Mouse (Mus musculus) bone marrow macrophage, adult 2 months (primary cell): ENCODE results near the gene Rasa4. TPM values are rescaled to one million over a fixed set of nuclear protein-coding genes. Genes with fewer than 3 reads are reported as not detected.
A peak's percentile ranks its signal among the peaks of the same experiment; 100 is the strongest.

Experiments used
- H3K27ac ChIP-seq: 2 replicates; pipeline ENCODE4 v1.5.1; 2012; ENCODE audit warnings: low read depth, low read length; ENCODE audit not compliant: insufficient read depth
- H3K4me1 ChIP-seq: 2 replicates; pipeline ENCODE4 v1.6.1; 2012; ENCODE audit warnings: low read length; ENCODE audit not compliant: control insufficient read depth, insufficient read depth
- H3K4me3 ChIP-seq: 2 replicates; pipeline ENCODE4 v1.5.1; 2012; ENCODE audit warnings: mild to moderate bottlenecking, low read length, moderate library complexity; ENCODE audit not compliant: insufficient read depth
- CTCF ChIP-seq: IDR thresholded peaks from 2 replicates; pipeline ENCODE4 v1.5.1; 2012; ENCODE audit warnings: low read depth, mild to moderate bottlenecking, low read length, moderate library complexity
- POLR2A ChIP-seq: IDR thresholded peaks from 2 replicates; pipeline ENCODE4 v1.6.1; 2012; ENCODE audit warnings: mild to moderate bottlenecking, low read depth, low read length, borderline replicate concordance
- polyA plus RNA-seq: library from polyadenylated mRNA; stranded (reverse); fragments of >200 nt; gene quantifications from 2 replicates; pipeline ENCODE4 v1.2.4, GENCODE M21; 2012; ENCODE audit not compliant: missing spikeins, insufficient read depth, insufficient read length

Rasa4 gene
- polyA plus RNA-seq, result 273 and 311 TPM in 2 replicates

DNA sequence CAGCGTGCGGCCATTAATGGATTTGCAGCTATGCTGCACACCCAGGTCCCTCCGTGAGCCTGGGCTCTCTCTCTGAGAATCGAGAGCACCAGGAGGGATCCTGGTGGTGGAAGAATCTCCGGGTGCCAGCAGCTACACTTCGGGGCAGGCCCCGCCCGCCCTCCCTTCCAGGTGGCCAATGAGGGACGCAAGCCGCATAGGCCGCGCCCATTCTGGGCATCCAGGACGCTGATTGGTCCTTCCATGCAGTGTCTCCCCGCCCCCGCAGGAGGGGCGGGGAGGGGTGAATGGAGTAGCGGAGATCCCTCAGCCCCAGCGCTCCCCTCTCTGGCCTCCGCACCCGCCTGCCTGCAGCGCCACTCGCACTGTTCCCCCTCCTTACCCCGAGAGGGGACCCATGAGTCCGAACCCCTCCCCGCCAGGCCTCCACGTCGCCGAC, at the start of gene Rasa4:
Gene Rasa4, plus strand, starts transcription at position 248 of the 439 bp plus-strand sequence.
- peak within 1 kb of the TSS; percentile 95 for H3K27ac ChIP-seq
- TF ChIP-seq CTCF (no peak), POLR2A (no peak)
- peaks cover 30% of the 10 kb centered on the region for H3K4me1 ChIP-seq
- H3K4me3 ChIP-seq, result peak within 1 kb of the TSS; percentile 92

DNA sequence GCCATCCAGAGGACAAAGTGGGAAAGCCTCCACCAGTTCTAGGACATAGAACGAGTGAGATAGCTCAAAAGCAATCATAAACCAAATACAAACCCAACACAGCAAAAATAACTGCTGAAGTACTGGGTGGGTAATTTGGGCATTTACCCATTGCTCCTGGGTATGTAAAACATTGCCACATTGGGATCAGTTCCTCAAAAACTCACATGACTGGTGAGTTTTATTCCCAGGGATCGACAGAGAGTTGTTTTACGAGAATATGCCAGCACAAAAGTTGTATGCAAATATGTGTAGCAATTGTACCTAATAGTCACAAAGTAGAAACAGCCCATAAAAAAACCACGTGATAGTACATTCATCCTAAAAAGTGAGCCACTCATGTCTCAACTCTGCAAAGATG, 48.8 kb upstream of the Rasa4 start:
- H3K4me1 ChIP-seq, result peaks cover 30% of the 10 kb centered on the region
- H3K4me3 ChIP-seq, result no peak overlapping the region
- peak overlapping the region; percentile 77 for H3K27ac ChIP-seq
- TF ChIP-seq POLR2A (no peak), CTCF (no peak)

DNA sequence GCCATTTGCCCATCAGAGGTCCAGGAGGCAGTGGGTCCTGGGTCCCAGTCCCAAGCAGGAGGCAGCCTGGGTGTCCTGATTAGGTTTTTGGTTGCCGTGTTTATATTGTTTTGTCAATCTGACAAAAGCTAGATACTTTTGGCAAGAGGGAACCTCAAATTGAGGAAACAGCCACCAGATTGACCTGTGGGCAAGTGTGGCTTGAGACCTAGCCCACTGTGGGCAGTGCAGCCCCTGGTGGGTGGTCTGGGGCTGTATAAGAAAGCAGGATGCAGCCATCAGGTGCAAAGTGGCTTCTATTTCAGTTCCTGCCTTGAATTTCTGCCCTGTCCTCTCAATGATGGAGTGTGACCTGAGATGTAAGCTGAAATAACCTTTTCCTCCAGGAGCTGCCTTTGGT, 48.4 kb upstream of the Rasa4 start:
- Histone ChIP-seq H3K4me1 (peaks cover 27% of the 10 kb centered on the region), H3K27ac (peak overlapping the region; percentile 77), H3K4me3 (no peak overlapping the region)
- TF ChIP-seq POLR2A (no peak), CTCF (no peak)

DNA sequence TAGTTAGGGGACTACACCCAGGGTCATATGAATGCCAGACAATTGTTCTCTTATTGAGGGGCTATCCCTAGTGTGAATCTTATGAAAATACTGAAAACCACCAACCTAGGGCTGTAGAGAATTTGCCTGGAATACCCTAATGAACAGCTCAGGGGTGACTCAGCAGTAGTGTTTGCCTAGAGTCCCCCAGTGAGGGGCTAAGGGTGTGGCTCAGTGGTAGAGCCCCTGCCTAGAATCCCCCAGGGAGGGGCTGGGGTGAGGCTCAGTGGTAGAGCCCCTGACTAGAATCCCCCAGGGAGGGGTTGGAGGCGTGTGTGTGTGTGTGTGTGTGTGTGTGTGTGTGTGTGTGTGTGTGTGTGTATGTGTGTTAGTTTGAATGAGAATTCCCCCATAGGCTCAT, 47.0 kb upstream of the Rasa4 start:
- TF ChIP-seq CTCF (no peak), POLR2A (no peak)
- no peak overlapping the region for H3K4me3 ChIP-seq
- no peak overlapping the region for H3K27ac ChIP-seq
- H3K4me1 ChIP-seq, result peaks cover 35% of the 10 kb centered on the region

DNA sequence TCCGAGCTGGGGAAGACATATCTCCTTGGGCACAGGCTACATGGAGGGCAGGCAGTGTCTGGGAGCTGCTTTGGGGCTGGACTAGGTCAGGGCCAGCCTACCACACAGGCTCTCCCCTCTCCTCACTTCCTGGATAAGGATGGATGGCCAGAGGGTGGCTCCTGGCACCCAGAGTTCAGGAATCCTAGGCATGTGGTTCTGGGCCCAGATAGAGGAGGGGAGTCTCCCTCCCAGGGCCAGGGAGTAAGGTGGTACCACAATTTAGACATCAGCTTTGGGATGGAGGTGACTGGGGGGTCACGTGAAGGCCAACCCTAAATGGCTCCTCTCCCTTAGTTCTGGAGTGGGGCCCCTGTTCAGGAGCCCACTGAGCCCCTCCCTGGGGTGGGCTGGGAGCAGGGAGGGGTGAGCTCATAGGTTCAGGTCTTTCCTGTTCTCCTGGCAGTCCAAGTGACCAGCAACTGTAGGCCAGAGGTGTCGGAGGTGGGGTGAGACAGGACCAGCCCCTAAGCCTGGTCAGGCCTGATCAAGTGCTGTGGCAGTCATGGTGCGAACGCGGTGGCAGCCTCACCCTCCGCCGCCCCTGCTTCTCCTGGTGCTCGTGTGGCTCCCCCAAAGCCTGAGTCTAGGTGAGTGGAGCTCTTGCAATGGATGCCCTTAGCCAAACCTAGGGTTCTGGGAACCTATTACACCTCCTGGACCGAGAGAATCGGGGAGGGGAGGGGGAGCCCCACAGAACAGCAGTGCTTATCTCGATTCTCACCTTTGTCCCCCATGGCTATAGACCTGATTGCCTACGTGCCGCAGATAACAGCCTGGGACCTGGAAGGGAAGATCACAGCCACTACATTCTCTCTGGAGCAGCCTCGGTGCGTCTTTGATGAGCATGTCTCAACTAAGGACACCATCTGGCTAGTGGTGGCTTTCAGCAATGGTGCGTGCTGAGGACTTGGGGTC, 45.2 kb upstream of the Rasa4 start, which contains the start of gene Upk3b:
Gene Upk3b, plus strand, starts transcription at position 239 of the 957 bp plus-strand sequence.
- peaks cover 33% of the 10 kb centered on the region for H3K4me1 ChIP-seq
- H3K27ac ChIP-seq, result no peak within 1 kb of the TSS
- no peak for TF ChIP-seq CTCF
- TF ChIP-seq POLR2A, result no peak
- no peak within 1 kb of the TSS for H3K4me3 ChIP-seq

DNA sequence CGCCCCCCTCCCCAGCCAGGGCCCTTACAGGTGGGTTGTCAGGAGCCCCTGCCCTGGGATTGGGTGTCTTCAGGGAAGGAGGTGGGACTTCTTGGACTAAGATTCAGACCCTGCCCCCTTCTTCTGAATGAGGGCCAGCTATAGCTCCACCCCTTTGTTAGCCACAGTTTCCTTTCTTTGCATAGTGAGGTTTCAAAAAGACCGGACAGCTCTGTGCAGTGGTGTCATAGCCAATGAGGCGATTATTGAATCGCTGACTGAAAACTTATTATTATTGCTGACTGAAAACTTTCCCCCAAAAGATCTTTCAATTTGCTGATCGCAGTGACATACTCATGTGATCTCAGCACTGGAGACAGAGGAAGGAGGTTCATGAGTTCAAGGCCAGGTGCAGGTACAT, 43.5 kb upstream of the Rasa4 start:
- Histone ChIP-seq H3K4me1 (peaks cover 18% of the 10 kb centered on the region), H3K4me3 (no peak overlapping the region), H3K27ac (no peak overlapping the region)
- TF ChIP-seq POLR2A (no peak), CTCF (no peak)

DNA sequence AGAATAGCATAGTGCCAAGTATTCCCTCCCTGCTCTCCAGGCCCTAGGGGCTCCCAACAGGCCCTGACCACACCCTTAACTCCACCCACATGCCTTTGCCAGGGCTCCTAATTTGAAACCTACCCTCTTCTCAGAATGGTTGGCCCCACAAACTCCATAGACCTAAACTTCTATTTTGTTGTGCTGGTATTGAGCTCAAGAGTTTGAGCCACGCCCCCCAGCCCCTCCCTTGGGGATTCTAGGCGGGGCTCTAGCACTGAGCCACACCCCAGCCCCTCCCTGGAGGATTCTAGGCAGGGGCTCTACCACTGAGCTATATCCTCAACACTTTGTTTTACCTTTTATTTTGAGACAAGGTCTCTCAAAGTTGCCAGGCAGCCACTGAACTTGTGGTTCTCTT, 42.5 kb upstream of the Rasa4 start:
- no peak overlapping the region for H3K27ac ChIP-seq
- H3K4me3 ChIP-seq, result no peak overlapping the region
- TF ChIP-seq CTCF, result no peak
- TF ChIP-seq POLR2A, result no peak
- H3K4me1 ChIP-seq, result peaks cover 9% of the 10 kb centered on the region

DNA sequence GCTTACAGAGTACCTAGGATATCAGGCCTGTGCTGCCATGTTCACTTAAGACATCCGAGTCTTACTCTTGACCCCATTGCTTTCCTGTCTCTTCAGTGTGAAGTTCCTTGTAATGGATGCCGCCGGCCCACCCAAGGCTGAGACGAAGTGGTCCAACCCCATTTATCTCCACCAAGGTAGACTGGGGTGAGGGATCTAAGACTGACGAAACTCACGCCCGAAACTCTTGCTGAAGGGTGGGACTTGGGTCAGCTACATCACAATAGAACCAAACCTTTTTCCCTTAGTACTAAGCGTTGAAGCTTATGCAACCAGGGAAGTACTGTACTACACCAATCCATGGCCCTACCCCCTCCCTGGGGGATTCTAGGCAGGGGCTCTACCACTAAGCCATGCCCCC, 42.0 kb upstream of the Rasa4 start:
- TF ChIP-seq CTCF (no peak), POLR2A (no peak)

DNA sequence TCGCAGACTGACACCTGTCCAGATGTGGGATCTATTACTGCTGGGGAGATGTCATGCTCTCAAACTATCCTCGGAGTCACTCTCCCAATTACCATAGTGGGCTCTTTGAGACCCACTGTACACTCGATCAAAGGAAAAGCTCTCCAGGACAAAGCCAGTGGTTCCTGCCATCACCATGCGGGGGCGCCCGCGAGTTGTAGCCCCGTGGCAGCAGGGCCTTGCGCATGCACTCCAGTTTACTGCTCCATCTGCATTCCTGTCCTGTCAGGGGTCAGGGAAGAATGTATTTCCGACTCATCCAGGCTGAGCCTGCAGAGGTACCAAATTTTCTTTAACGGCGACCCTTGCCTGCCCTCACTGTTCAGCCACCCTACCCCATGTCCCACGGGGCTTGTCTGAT, 38.9 kb upstream of the Rasa4 start:
- peaks cover 9% of the 10 kb centered on the region for H3K4me1 ChIP-seq
- TF ChIP-seq CTCF (peak; percentile 64), POLR2A (no peak)

More for the DNA sequence above, 42.0 kb upstream of the Rasa4 start:
- Histone ChIP-seq H3K27ac (no peak overlapping the region), H3K4me3 (no peak overlapping the region), H3K4me1 (peaks cover 9% of the 10 kb centered on the region)

DNA sequence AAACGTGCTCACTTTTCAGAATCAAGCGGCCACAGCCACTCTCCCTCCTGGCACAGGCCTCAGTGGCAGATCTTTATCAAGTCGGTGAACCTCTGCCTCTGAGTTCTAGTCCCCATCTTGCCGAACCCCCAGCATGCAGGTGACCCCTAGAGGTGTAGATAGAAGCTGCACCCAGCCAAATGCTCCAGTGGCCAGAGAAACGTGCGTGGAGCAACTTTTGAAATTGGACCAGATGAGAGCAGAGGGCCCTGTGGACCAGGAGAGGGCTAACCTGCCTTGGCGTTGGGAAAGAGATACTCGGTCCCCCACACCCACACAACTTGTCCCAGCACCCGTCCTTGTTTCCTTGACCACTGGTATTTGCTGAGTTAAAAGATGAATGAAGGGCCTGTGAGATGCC, 38.3 kb upstream of the Rasa4 start:
- peaks cover 7% of the 10 kb centered on the region for H3K4me1 ChIP-seq
- no peak overlapping the region for H3K27ac ChIP-seq
- TF ChIP-seq POLR2A (no peak), CTCF (0 out of 2 replicates have a peak, but pooled peaks have one; percentile 5)
- no peak overlapping the region for H3K4me3 ChIP-seq

More for the DNA sequence above, 38.9 kb upstream of the Rasa4 start:
- Histone ChIP-seq H3K4me3 (no peak overlapping the region), H3K27ac (no peak overlapping the region)
